Mouse (Mus musculus): ENCODE measurements around the gene Fgf13. TPM values are rescaled to one million over a fixed set of nuclear protein-coding genes. Genes with fewer than 3 reads are reported as not detected.

Fgf13 gene
- polyA plus RNA-seq, 1 experiment from 2014 or later = 5.5 TPM

- Histone ChIP-seq H3K27me3 (replicated peaks; ENCODE audit: control insufficient read depth, insufficient read depth, low read length) (no peaks in the 10 kb centered on the region), H3K9me3 (ENCODE audit: control insufficient read depth, low read length) (no peaks in the 10 kb centered on the region), H3K36me3 (ENCODE audit: control insufficient read depth, insufficient read depth, low read length) (no peaks in the 10 kb centered on the region), H3K4me3 (ENCODE audit: low read depth, low read length) (no peak overlapping the region), H3K4me1 (replicated peaks; ENCODE audit: control insufficient read depth, insufficient read depth, low read length) (no peaks in the 10 kb centered on the region), H3K27ac (ENCODE audit: low read depth, low read length) (no peak overlapping the region), H3K4me2 (no peak overlapping the region), H3K9ac (ENCODE audit: low read depth, low read length) (no peak overlapping the region)
- DNase-seq (ENCODE audit: low spot score) (no peak), ATAC-seq (replicated peaks; ENCODE audit: low FRiP score) (no peak)
- WGBS = 6% methylated on average over 1 of the region's 1 CpGs
Measured at GRCm38 (mm10) chrX:59172200-59172599, 395.7 kb downstream of the Fgf13 start.

GRCm38 (mm10) chrX:59166763-59167162, 401.1 kb downstream of the Fgf13 start:
- 83% methylated on average over 2 of the region's 2 CpGs for WGBS
- ATAC-seq (replicated peaks; ENCODE audit: low FRiP score) (no peak), DNase-seq (ENCODE audit: low spot score) (no peak)
- Histone ChIP-seq H3K4me2 (no peak overlapping the region), H3K4me1 (replicated peaks; ENCODE audit: control insufficient read depth, insufficient read depth, low read length) (no peaks in the 10 kb centered on the region), H3K4me3 (ENCODE audit: low read depth, low read length) (no peak overlapping the region), H3K27me3 (replicated peaks; ENCODE audit: control insufficient read depth, insufficient read depth, low read length) (no peaks in the 10 kb centered on the region), H3K9ac (ENCODE audit: low read depth, low read length) (no peak overlapping the region), H3K9me3 (ENCODE audit: control insufficient read depth, low read length) (no peaks in the 10 kb centered on the region), H3K36me3 (ENCODE audit: control insufficient read depth, insufficient read depth, low read length) (no peaks in the 10 kb centered on the region), H3K27ac (ENCODE audit: low read depth, low read length) (no peak overlapping the region)

- ATAC-seq (replicated peaks; ENCODE audit: low FRiP score) = no peak
- no peak overlapping the region for H3K4me3 ChIP-seq (ENCODE audit: low read depth, low read length)
- no peak overlapping the region for H3K27ac ChIP-seq (ENCODE audit: low read depth, low read length)
- no peaks in the 10 kb centered on the region for H3K9me3 ChIP-seq (ENCODE audit: control insufficient read depth, low read length)
- H3K4me2 ChIP-seq = no peak overlapping the region
- no peak overlapping the region for H3K9ac ChIP-seq (ENCODE audit: low read depth, low read length)
- WGBS = 60% methylated on average over 2 of the region's 2 CpGs
- no peaks in the 10 kb centered on the region for H3K27me3 ChIP-seq (replicated peaks; ENCODE audit: control insufficient read depth, insufficient read depth, low read length)
- no peaks in the 10 kb centered on the region for H3K4me1 ChIP-seq (replicated peaks; ENCODE audit: control insufficient read depth, insufficient read depth, low read length)
- no peak for DNase-seq (ENCODE audit: low spot score)
- H3K36me3 ChIP-seq (ENCODE audit: control insufficient read depth, insufficient read depth, low read length) = no peaks in the 10 kb centered on the region
Measured at GRCm38 (mm10) chrX:59141947-59142346, 425.9 kb downstream of the Fgf13 start.

- peak; percentile 79 for ATAC-seq (replicated peaks; ENCODE audit: low FRiP score)
Measured at GRCm38 (mm10) chrX:59134928-59135361, 432.9 kb downstream of the Fgf13 start.

GRCm38 (mm10) chrX:59134166-59134861, 433.6 kb downstream of the Fgf13 start:
- Histone ChIP-seq H3K9ac (ENCODE audit: low read depth, low read length) (peak overlapping the region; percentile 64), H3K4me3 (ENCODE audit: low read depth, low read length) (peak overlapping the region; percentile 58), H3K4me2 (peak overlapping the region; percentile 70), H3K9me3 (ENCODE audit: control insufficient read depth, low read length) (no peaks in the 10 kb centered on the region), H3K36me3 (ENCODE audit: control insufficient read depth, insufficient read depth, low read length) (no peaks in the 10 kb centered on the region), H3K27ac (ENCODE audit: low read depth, low read length) (no peak overlapping the region), H3K27me3 (replicated peaks; ENCODE audit: control insufficient read depth, insufficient read depth, low read length) (peaks cover 15% of the 10 kb centered on the region), H3K4me1 (replicated peaks; ENCODE audit: control insufficient read depth, insufficient read depth, low read length) (no peaks in the 10 kb centered on the region)
- ATAC-seq (replicated peaks; ENCODE audit: low FRiP score) (peak; percentile 81), DNase-seq (ENCODE audit: low spot score) (peak; percentile 40)
- WGBS = 13% methylated on average over 43 of the region's 75 CpGs

More at GRCm38 (mm10) chrX:59134928-59135361, 432.9 kb downstream of the Fgf13 start:
- H3K9me3 ChIP-seq (ENCODE audit: control insufficient read depth, low read length) = no peaks in the 10 kb centered on the region
- H3K4me2 ChIP-seq = peak overlapping the region; percentile 70
- H3K36me3 ChIP-seq (ENCODE audit: control insufficient read depth, insufficient read depth, low read length) = no peaks in the 10 kb centered on the region
- DNase-seq (ENCODE audit: low spot score) = peak; percentile 46
- no peaks in the 10 kb centered on the region for H3K4me1 ChIP-seq (replicated peaks; ENCODE audit: control insufficient read depth, insufficient read depth, low read length)
- H3K4me3 ChIP-seq (ENCODE audit: low read depth, low read length) = peak overlapping the region; percentile 58
- no peak overlapping the region for H3K27ac ChIP-seq (ENCODE audit: low read depth, low read length)
- peaks cover 15% of the 10 kb centered on the region for H3K27me3 ChIP-seq (replicated peaks; ENCODE audit: control insufficient read depth, insufficient read depth, low read length)
- WGBS = 7% methylated on average over 8 of the region's 8 CpGs
- H3K9ac ChIP-seq (ENCODE audit: low read depth, low read length) = no peak overlapping the region

GRCm38 (mm10) chrX:59133834-59134165, 434.1 kb downstream of the Fgf13 start:
- no peak overlapping the region for H3K27ac ChIP-seq (ENCODE audit: low read depth, low read length)
- no peaks in the 10 kb centered on the region for H3K9me3 ChIP-seq (ENCODE audit: control insufficient read depth, low read length)
- DNase-seq (ENCODE audit: low spot score) (no peak), ATAC-seq (replicated peaks; ENCODE audit: low FRiP score) (peak; percentile 19)
- peaks cover 15% of the 10 kb centered on the region for H3K27me3 ChIP-seq (replicated peaks; ENCODE audit: control insufficient read depth, insufficient read depth, low read length)
- peak overlapping the region; percentile 70 for H3K4me2 ChIP-seq
- no peaks in the 10 kb centered on the region for H3K4me1 ChIP-seq (replicated peaks; ENCODE audit: control insufficient read depth, insufficient read depth, low read length)
- H3K36me3 ChIP-seq (ENCODE audit: control insufficient read depth, insufficient read depth, low read length) = no peaks in the 10 kb centered on the region
- H3K4me3 ChIP-seq (ENCODE audit: low read depth, low read length) = peak overlapping the region; percentile 58
- peak overlapping the region; percentile 64 for H3K9ac ChIP-seq (ENCODE audit: low read depth, low read length)
- WGBS = 17% methylated on average over 23 of the region's 24 CpGs

GRCm38 (mm10) chrX:59133416-59133815, 434.5 kb downstream of the Fgf13 start:
- H3K9ac ChIP-seq (ENCODE audit: low read depth, low read length) = peak overlapping the region; percentile 64; the same call in 1 of the 2 replicates
- H3K4me1 ChIP-seq (replicated peaks; ENCODE audit: control insufficient read depth, insufficient read depth, low read length) = no peaks in the 10 kb centered on the region
- H3K4me3 ChIP-seq (ENCODE audit: low read depth, low read length) = peak overlapping the region; percentile 58
- H3K4me2 ChIP-seq = peak overlapping the region; percentile 70
- no peaks in the 10 kb centered on the region for H3K36me3 ChIP-seq (ENCODE audit: control insufficient read depth, insufficient read depth, low read length)
- ATAC-seq (replicated peaks; ENCODE audit: low FRiP score) = peak; percentile 52; the same call in 1 of the 2 replicates
- 21% methylated on average over 10 of the region's 10 CpGs for WGBS
- peak; percentile 33 for DNase-seq (ENCODE audit: low spot score)
- peaks cover 15% of the 10 kb centered on the region for H3K27me3 ChIP-seq (replicated peaks; ENCODE audit: control insufficient read depth, insufficient read depth, low read length)
- no peaks in the 10 kb centered on the region for H3K9me3 ChIP-seq (ENCODE audit: control insufficient read depth, low read length)
- no peak overlapping the region for H3K27ac ChIP-seq (ENCODE audit: low read depth, low read length)

- no peaks in the 10 kb centered on the region for H3K4me1 ChIP-seq (replicated peaks; ENCODE audit: control insufficient read depth, insufficient read depth, low read length)
- no peak overlapping the region for H3K9ac ChIP-seq (ENCODE audit: low read depth, low read length)
- no peaks in the 10 kb centered on the region for H3K9me3 ChIP-seq (ENCODE audit: control insufficient read depth, low read length)
- ATAC-seq (replicated peaks; ENCODE audit: low FRiP score) (no peak), DNase-seq (ENCODE audit: low spot score) (no peak)
- H3K4me2 ChIP-seq = no peak overlapping the region
- H3K27me3 ChIP-seq (replicated peaks; ENCODE audit: control insufficient read depth, insufficient read depth, low read length) = no peaks in the 10 kb centered on the region
- WGBS = 69% methylated on average over 4 of the region's 4 CpGs
- H3K27ac ChIP-seq (ENCODE audit: low read depth, low read length) = no peak overlapping the region
- H3K36me3 ChIP-seq (ENCODE audit: control insufficient read depth, insufficient read depth, low read length) = no peaks in the 10 kb centered on the region
- no peak overlapping the region for H3K4me3 ChIP-seq (ENCODE audit: low read depth, low read length)
Measured at GRCm38 (mm10) chrX:59126637-59127036, 441.2 kb downstream of the Fgf13 start.

- Histone ChIP-seq H3K4me1 (replicated peaks; ENCODE audit: control insufficient read depth, insufficient read depth, low read length) (no peaks in the 10 kb centered on the region), H3K9ac (ENCODE audit: low read depth, low read length) (no peak overlapping the region), H3K4me3 (ENCODE audit: low read depth, low read length) (no peak overlapping the region), H3K9me3 (ENCODE audit: control insufficient read depth, low read length) (no peaks in the 10 kb centered on the region), H3K27ac (ENCODE audit: low read depth, low read length) (no peak overlapping the region), H3K27me3 (replicated peaks; ENCODE audit: control insufficient read depth, insufficient read depth, low read length) (no peaks in the 10 kb centered on the region), H3K36me3 (ENCODE audit: control insufficient read depth, insufficient read depth, low read length) (no peaks in the 10 kb centered on the region), H3K4me2 (no peak overlapping the region)
- DNase-seq (ENCODE audit: low spot score) (no peak), ATAC-seq (replicated peaks; ENCODE audit: low FRiP score) (no peak)
Measured at GRCm38 (mm10) chrX:59113187-59113586, 454.7 kb downstream of the Fgf13 start.
